Mouse (Mus musculus) limb, embryonic 10.5 days (tissue): ENCODE data around the gene Gck. TPM values are rescaled to one million over a fixed set of nuclear protein-coding genes. Genes with fewer than 3 reads are reported as not detected.
"Not testable (repeated sequence)": the region's sequence is repeated elsewhere in the genome, so short reads cannot be mapped to it uniquely, and the experiment has no call there.

Experiments
- DNase-seq: peaks from one replicate; pipeline ENCODE4 v3.0.0-alpha.2; 2017; ENCODE audit warnings: low spot score
- H3K27ac ChIP-seq: fragments of 300-500 bp; sonication (generic); 2 replicates; pipeline ENCODE4 v1.5.1; 2016; ENCODE audit warnings: mild to moderate bottlenecking
- H3K27me3 ChIP-seq: fragments of 300-500 bp; sonication (generic); 2 replicates; pipeline ENCODE4 v1.6.1; 2016; ENCODE audit warnings: low read depth, mild to moderate bottlenecking; ENCODE audit not compliant: poor library complexity, severe bottlenecking
- H3K36me3 ChIP-seq: fragments of 300-500 bp; sonication (generic); 2 replicates; pipeline ENCODE4 v1.6.1; 2016; ENCODE audit warnings: mild to moderate bottlenecking, moderate library complexity
- H3K4me1 ChIP-seq: fragments of 300-500 bp; sonication (generic); 2 replicates; pipeline ENCODE4 v1.6.1; 2016
- H3K4me3 ChIP-seq: fragments of 300-500 bp; sonication (generic); 2 replicates; pipeline ENCODE4 v1.5.1; 2016; ENCODE audit warnings: mild to moderate bottlenecking, moderate library complexity
- H3K9me3 ChIP-seq: fragments of 300-500 bp; sonication (generic); replicated peaks from 2 replicates; pipeline ENCODE4 v1.6.1; 2016; ENCODE audit warnings: mild to moderate bottlenecking
- WGBS: fragments of 180-500 bp; shearing (Covaris S2); methylation state at CpG from one replicate; pipeline ENCODE4 v1.1.7; 2016; 5-methylcytosine and 5-hydroxymethylcytosine counted together
- polyA plus RNA-seq: library from polyadenylated mRNA; unstranded; fragments of >200 nt; fragmentation: Nextera tagmentation; extraction: Ambion mirVana; gene quantifications from 2 replicates; pipeline ENCODE4 v1.2.1, GENCODE M21; 2016

Gck gene
- polyA plus RNA-seq, 1 experiment from 2014 or later, result 0.55 TPM

DNA sequence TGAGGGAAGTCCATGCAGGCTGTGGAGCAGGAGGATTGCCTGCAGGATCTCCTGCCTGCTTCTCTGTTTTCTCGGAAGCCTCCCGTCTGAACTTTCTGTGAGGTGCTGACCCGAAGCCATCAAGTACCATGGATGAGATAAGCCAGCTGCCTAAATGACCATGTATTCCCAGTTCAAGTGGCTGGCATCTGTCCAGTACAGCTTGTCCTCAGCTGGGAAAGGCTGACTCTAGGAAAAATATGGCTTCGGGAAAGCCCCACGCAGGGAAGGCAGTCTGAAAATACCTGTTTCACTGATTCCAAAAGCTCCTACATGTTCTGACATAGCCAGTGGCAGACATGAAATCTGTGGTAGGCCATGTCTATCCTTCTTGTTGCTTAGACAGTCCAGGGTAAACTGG is 2.6 kb upstream of the Gck start:
- peaks cover 48% of the 10 kb centered on the region for H3K4me1 ChIP-seq
- no peak for DNase-seq
- H3K4me3 ChIP-seq, result no peak overlapping the region
- H3K9me3 ChIP-seq, result no peaks in the 10 kb centered on the region
- WGBS, result 85% methylated on average over 5 of the region's 5 CpGs
- no peak overlapping the region for H3K27ac ChIP-seq
- H3K27me3 ChIP-seq, result no peaks in the 10 kb centered on the region
- H3K36me3 ChIP-seq, result peaks cover 5% of the 10 kb centered on the region

DNA sequence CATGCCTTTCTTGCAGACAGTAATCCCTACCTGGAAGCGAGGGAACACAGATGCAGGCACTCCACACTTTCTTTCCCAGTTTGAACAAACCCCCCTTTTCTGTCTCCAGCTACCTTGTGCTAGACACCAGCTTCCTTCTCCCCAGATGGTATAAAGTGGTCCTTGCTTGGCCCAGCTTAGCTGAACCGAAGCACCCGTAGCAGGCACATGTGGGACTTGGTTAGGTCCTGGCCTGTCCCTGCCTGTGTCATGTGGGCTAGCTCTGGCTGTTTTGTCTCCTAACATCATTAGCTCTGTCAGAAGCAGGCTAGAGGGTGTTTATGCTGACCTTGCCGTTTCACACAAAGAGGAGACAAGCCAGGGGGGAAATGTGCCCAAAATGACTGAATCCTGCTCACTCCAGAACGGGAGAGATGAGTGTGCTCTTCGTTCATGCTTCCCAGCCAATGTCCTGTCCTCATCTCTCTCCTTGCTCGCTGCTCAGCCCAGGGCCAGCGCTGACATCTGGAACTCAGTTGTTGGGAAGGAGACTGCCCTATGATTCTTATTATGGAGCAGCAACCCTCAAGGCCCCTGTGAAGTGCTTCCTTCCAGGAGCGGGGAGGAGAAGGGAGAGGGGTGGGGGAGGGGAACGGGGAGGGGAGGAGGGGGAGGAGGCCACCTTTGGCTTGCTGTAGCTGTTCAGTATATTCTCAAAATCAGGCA is 1.2 kb downstream of the Gck start:
- Histone ChIP-seq H3K4me3 (no peak overlapping the region), H3K27ac (peak overlapping the region; percentile 84), H3K4me1 (peaks cover 27% of the 10 kb centered on the region), H3K9me3 (no peaks in the 10 kb centered on the region), H3K27me3 (no peaks in the 10 kb centered on the region), H3K36me3 (no peaks in the 10 kb centered on the region)
- peak; percentile 59 for DNase-seq
- 46% methylated on average over 10 of the region's 10 CpGs for WGBS

DNA sequence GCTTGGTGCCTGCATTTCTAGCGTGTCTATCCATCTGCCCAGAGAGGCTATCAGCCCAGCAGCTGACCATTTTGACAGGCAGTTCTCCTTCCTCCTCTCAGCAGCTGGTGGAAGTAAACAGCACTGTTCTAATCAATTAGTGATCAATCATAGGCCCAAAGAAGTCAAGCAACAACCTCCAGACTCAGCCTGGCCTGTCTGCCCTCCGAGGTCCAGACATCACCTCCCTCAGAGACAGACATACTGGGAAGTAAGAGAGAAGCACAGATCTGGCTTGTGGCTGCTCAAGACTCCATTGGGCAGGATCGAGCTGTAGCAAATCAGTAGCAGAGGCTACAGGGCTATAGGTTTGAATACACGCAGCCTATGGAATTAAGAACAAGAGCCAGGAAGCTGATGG is 2.1 kb downstream of the Gck start:
- WGBS, result 52% methylated on average over 4 of the region's 4 CpGs
- DNase-seq, result no peak
- Histone ChIP-seq H3K4me1 (peaks cover 31% of the 10 kb centered on the region), H3K27ac (peak overlapping the region; percentile 84), H3K36me3 (no peaks in the 10 kb centered on the region), H3K9me3 (no peaks in the 10 kb centered on the region), H3K27me3 (no peaks in the 10 kb centered on the region), H3K4me3 (no peak overlapping the region)

DNA sequence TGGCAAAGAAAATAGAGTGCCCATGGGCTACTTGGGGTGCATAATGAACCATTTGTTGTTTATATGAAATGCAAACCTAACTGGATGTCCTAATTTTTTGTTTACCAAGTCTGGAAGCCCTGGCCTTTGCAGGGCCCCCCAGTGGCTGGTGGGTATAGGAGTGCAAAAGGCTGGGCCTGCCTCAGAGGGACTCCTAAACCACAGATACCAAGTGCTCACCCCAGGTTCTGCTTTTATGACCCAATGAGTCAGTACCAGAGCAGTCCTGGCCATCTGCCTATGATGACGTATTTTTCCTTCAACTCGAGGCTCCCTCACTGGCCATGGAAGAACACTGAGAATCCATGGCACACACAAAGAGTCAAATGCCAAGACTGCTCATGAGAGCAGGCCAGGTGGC is 4.8 kb downstream of the Gck start:
- 85% methylated on average over 2 of the region's 2 CpGs for WGBS
- Histone ChIP-seq H3K4me3 (no peak overlapping the region), H3K4me1 (peaks cover 30% of the 10 kb centered on the region), H3K27ac (no peak overlapping the region), H3K9me3 (no peaks in the 10 kb centered on the region), H3K27me3 (no peaks in the 10 kb centered on the region), H3K36me3 (no peaks in the 10 kb centered on the region)
- DNase-seq, result no peak

DNA sequence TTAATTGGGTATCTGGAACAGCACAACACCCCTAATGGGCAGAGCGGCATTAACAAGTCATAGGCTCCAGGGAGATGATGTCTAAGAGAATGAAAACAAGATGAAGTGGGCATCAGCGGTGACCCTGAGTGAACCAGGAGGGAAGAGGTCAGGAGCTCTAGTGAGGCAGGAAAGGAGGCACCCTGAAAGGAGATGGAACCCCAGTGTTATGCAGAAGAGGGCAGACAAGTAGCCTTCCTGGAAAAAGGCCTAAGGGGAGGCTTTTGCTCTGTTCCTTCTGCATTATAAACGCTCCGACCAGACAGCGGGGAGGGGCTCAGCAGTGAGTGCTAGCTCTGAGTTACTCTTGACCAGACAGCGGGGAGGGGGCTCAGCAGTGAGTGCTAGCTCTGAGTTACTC is 6.9 kb downstream of the Gck start:
- H3K36me3 ChIP-seq, result no peaks in the 10 kb centered on the region

DNA sequence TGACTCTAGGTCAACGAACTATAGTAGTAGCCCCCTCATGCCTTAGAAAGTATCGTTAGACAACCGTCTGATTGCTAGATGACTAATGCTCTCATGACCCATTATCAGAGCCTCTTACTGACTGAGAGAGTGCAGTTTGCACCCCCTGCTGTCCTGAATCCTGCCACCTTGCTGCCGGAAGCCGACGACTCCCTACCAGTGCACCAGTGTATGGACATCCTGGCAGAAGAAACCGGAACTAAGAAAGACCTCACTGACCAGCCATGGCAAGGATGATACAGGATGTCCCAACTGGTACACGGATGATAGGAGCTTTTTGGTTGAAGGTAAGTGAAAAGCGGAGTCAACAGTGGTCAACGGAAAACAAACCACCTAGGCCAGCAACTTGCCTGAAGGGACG is 15.3 kb downstream of the Gck start:
- H3K27ac ChIP-seq, H3K4me3 ChIP-seq, H3K27me3 ChIP-seq, H3K36me3 ChIP-seq, H3K4me1 ChIP-seq, DNase-seq, H3K9me3 ChIP-seq: not testable (repeated sequence)
- WGBS, result 95% methylated on average over 11 of the region's 11 CpGs

More for the DNA sequence above, 6.9 kb downstream of the Gck start:
- 62% methylated on average over 6 of the region's 6 CpGs for WGBS
- H3K27me3 ChIP-seq, result no peaks in the 10 kb centered on the region
- no peak overlapping the region for H3K4me3 ChIP-seq
- no peak overlapping the region for H3K27ac ChIP-seq
- peaks cover 8% of the 10 kb centered on the region for H3K4me1 ChIP-seq
- no peak for DNase-seq
- H3K9me3 ChIP-seq, result no peaks in the 10 kb centered on the region

DNA sequence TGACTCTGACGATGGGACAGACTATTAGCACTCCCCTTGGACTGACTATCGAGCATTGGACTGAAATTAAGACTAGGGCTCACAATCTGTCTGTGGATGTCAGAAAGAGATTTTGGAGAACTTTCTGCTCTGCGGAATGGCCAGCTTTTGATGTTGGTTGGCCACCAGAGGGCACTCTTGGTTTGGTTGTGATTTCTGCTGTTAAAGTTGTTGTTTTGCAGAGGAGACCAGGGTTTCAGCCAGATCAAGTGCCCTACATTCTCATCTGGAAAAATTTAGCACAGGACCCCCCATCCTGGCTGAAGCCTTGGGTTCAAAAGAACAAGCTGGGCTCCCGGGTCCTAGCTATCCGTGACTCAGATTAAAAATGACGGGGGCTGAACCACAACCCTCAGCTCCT is 17.9 kb downstream of the Gck start:
- not testable (repeated sequence) for H3K4me1 ChIP-seq, H3K9me3 ChIP-seq, H3K27me3 ChIP-seq, H3K4me3 ChIP-seq, H3K27ac ChIP-seq, H3K36me3 ChIP-seq
- 90% methylated on average over 6 of the region's 6 CpGs for WGBS
- peak; percentile 32 for DNase-seq

DNA sequence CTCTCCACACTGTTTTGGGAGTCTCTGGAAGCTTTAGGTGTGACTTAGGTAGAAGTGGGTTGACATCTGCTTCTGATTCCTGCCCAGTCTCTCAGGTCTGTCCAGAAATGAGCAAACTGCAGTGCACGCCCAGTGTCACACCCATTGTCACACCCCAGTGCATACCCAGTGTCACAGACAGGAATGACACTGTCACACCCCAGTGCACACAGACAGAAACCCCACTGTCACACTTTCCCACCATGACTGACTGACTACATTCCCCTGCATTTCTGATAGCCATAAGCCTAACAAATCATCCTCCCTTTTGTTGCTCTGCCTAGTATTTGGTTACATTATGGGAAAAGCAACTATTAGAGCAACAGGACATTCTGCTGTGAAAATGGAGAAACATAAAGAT is 19.3 kb downstream of the Gck start:
- Histone ChIP-seq H3K27ac (no peak overlapping the region), H3K4me1 (no peaks in the 10 kb centered on the region), H3K9me3 (no peaks in the 10 kb centered on the region), H3K36me3 (no peaks in the 10 kb centered on the region), H3K4me3 (no peak overlapping the region), H3K27me3 (no peaks in the 10 kb centered on the region)
- 79% methylated on average over 1 of the region's 1 CpGs for WGBS
- peak; percentile 12 for DNase-seq

DNA sequence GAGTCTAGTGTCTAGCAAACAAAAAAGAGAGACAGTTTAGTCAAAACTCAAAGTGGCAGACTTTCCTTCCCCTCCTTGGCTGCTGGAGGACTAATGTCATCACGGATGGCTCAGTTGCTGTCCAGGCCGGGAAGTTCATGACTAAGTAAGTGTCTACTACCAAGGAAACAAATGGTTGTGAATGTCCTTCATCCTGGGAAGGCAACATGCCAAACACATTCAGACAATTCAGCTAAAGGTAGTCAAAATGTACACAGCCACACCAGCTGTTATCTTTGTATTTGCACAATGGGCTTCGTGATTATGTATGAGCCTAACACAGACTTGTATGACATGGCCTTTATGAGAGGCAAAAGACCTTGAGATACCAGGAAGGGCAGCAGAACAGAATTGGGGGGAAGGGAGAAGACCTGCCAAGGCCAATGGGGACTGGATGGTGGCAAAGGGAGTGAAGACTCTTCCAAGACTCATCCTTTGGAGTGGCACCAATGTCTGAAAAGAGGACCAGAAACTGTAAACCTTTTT is 23.1 kb downstream of the Gck start:
- Histone ChIP-seq H3K9me3 (no peaks in the 10 kb centered on the region), H3K4me1 (no peaks in the 10 kb centered on the region), H3K36me3 (no peaks in the 10 kb centered on the region), H3K27me3 (no peaks in the 10 kb centered on the region), H3K27ac (no peak overlapping the region), H3K4me3 (no peak overlapping the region)
- WGBS, result 89% methylated on average over 3 of the region's 3 CpGs
- no peak for DNase-seq

DNA sequence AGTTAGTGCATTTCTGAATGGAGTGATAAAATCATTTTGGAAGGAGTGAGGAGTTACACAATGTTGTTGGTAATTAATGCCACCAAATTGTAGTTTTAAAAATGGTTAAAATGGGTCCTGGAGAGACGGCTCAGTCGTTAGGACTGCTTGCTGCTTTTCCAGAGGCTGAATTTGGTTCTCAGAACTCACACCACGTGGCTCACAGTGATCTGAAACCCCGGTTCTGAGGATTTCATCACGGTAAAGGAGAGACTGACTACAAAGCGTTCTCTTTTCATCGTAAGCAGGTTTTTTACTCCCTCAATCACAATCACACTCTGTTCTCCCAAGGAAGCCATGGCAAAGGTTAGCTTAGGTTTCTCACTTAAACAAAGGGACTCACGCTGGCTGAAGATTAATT is 25.2 kb downstream of the Gck start:
- Histone ChIP-seq H3K9me3 (no peaks in the 10 kb centered on the region), H3K4me3 (no peak overlapping the region), H3K27me3 (no peaks in the 10 kb centered on the region), H3K36me3 (no peaks in the 10 kb centered on the region), H3K27ac (no peak overlapping the region), H3K4me1 (peaks cover 5% of the 10 kb centered on the region; the same call in 1 of the 2 replicates)
- DNase-seq, result no peak
- WGBS, result 60% methylated on average over 8 of the region's 8 CpGs

DNA sequence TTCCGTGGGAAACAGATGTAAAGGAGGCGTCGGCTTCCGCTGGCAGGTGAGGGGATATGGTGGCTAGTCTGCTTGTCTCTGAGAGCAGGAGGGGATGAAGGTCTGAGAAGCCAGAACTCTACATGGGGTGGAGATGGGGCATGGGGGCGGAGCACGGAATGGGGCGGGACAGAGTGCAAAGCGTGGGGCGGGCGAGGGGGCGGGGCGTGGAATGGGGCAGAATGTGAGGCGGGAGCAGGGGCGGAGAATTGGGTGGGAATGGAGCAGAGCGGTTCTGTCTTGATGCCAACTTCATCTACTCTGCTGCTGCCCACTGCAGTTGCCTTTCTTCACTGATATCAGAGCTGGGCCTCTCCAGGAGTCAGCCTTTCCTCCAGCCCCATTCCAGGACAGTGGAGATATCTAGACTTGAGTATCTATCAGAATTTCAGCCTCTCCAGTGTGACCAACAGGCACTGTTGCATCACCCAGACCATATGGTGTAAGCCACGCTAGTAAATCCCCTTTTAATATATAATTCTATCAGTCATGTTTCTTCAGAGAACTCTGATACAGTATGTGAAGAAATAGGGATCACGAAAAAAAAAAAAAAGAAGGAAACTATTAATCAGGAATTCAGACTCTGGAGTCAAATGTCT is 29.4 kb downstream of the Gck start:
- Histone ChIP-seq H3K36me3 (no peaks in the 10 kb centered on the region), H3K4me3 (0 out of 2 replicates have a peak overlapping the region, but pooled peaks have one; percentile 11), H3K27ac (no peak overlapping the region), H3K9me3 (no peaks in the 10 kb centered on the region), H3K4me1 (peaks cover 9% of the 10 kb centered on the region), H3K27me3 (0 out of 2 replicates have a peak, but pooled peaks cover 6% of the 10 kb centered on the region)
- DNase-seq, result no peak
- WGBS, result 26% methylated on average over 17 of the region's 17 CpGs

DNA sequence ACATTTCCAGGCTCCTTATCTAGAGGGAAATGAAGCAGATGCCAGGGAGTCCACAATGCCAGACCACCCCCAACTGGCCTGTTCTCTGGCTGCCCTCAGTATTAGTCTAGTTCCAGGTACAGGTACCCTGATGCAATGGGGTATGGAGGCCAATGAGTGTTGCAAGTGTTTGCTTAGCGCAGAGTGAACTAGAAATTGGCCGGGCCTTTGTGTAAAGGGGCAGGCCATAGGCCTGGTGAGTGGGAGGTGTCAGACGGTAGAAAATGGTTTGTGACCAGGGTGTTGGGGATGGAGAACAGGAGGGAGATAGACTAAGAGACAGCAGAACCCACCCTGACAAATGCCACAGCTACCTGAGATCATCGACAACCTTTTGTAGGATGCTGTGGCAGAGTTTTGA is 30.3 kb downstream of the Gck start:
- Histone ChIP-seq H3K27ac (no peak overlapping the region), H3K27me3 (peaks cover 13% of the 10 kb centered on the region; the same call in 1 of the 2 replicates), H3K36me3 (no peaks in the 10 kb centered on the region), H3K4me3 (no peak overlapping the region), H3K9me3 (no peaks in the 10 kb centered on the region), H3K4me1 (peaks cover 9% of the 10 kb centered on the region)
- 90% methylated on average over 4 of the region's 4 CpGs for WGBS
- DNase-seq, result no peak

DNA sequence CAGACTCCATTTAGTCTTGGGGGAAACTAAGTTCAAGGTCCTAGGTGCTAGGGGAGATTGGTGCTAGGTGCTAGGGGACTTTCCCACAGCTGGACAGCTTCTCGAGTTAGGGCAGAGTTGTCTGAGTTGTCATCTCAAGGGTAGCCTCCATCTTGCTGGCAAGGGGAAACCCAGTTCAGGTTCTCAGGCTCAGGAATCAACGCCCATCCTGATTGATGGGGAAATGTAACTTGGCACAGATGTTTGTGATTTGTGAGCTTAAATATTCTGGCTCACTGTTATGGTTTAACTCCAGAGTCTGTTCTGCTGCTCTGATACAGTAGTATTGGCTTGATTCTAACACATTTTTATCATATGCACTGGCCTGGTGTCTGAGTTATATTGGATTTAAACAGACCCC is 31.8 kb downstream of the Gck start:
- 48% methylated on average over 2 of the region's 2 CpGs for WGBS
- Histone ChIP-seq H3K4me3 (no peak overlapping the region), H3K9me3 (no peaks in the 10 kb centered on the region), H3K36me3 (no peaks in the 10 kb centered on the region), H3K27ac (no peak overlapping the region), H3K4me1 (peaks cover 9% of the 10 kb centered on the region), H3K27me3 (peaks cover 14% of the 10 kb centered on the region; the same call in 1 of the 2 replicates)
- no peak for DNase-seq
